Mouse (Mus musculus) heart, embryonic 14.5 days (tissue): ENCODE data around the gene Suds3. TPM values are rescaled to one million over a fixed set of nuclear protein-coding genes. Genes with fewer than 3 reads are reported as not detected.

Experiments used
- ATAC-seq: fragments of 200-750 bp; cut with Nextera tagmentation; 2 replicates; pipeline ENCODE4 v1.8.0; 2017; ENCODE audit warnings: low read depth, moderate TSS enrichment; ENCODE audit not compliant: insufficient number of reproducible peaks, insufficient read depth, low FRiP score
- H3K27ac ChIP-seq, 2 experiments: fragments of 200-500 bp in 1 of 2; fragments of 300-500 bp in 1 of 2; sonication (generic) in 1 of 2; replicated peaks in 1 of 2; 2 replicates each; pipeline ENCODE4 v1.5.1; 2012 to 2014; ENCODE audit warnings: low read depth in 2 of 2, low read length in 2 of 2, control low read depth in 1 of 2, mild to moderate bottlenecking in 1 of 2, mixed read lengths in 1 of 2; ENCODE audit not compliant: control insufficient read depth in 1 of 2, insufficient read depth in 1 of 2
- H3K27me3 ChIP-seq: fragments of 300-500 bp; sonication (generic); 2 replicates; pipeline ENCODE4 v1.6.1; 2014; ENCODE audit warnings: mild to moderate bottlenecking, low read length, control low read depth; ENCODE audit not compliant: control insufficient read depth, insufficient read depth
- H3K36me3 ChIP-seq: fragments of 300-500 bp; sonication (generic); 2 replicates; pipeline ENCODE4 v1.6.1; 2014; ENCODE audit warnings: mild to moderate bottlenecking, control low read depth, low read length, mixed read lengths; ENCODE audit not compliant: control insufficient read depth, insufficient read depth
- H3K4me1 ChIP-seq, 2 experiments: fragments of 200-500 bp in 1 of 2; fragments of 300-500 bp in 1 of 2; sonication (generic) in 1 of 2; 2 replicates each; pipeline ENCODE4 v1.6.1; 2012 to 2014; ENCODE audit warnings: low read length in 2 of 2, control low read depth in 1 of 2, mixed read lengths in 1 of 2; ENCODE audit not compliant: control insufficient read depth in 2 of 2, insufficient read depth in 2 of 2
- H3K4me2 ChIP-seq: fragments of 300-500 bp; sonication (generic); 2 replicates; pipeline ENCODE4 v1.6.1; 2014; ENCODE audit warnings: mild to moderate bottlenecking, low read length
- H3K4me3 ChIP-seq, 2 experiments: fragments of 200-500 bp in 1 of 2; fragments of 300-500 bp in 1 of 2; sonication (generic) in 1 of 2; 2 replicates each; pipeline ENCODE4 v1.5.1; 2012 to 2014; ENCODE audit warnings: low read length in 2 of 2, mild to moderate bottlenecking in 2 of 2, control low read depth in 1 of 2, low read depth in 1 of 2, moderate library complexity in 1 of 2; ENCODE audit not compliant: control insufficient read depth in 1 of 2, insufficient read depth in 1 of 2
- H3K9ac ChIP-seq: fragments of 300-500 bp; sonication (generic); 2 replicates; pipeline ENCODE4 v1.6.1; 2014; ENCODE audit warnings: mild to moderate bottlenecking, low read length
- H3K9me3 ChIP-seq: fragments of 300-500 bp; sonication (generic); 2 replicates; pipeline ENCODE4 v1.6.1; 2016; ENCODE audit warnings: low read length, control low read depth; ENCODE audit not compliant: control insufficient read depth
- WGBS: fragments of 180-500 bp; shearing (Covaris S2); extraction: QIAGEN DNeasy Blood & Tissue Kit; methylation state at CpG from one replicate; pipeline ENCODE4 v1.1.7; 2014; 5-methylcytosine and 5-hydroxymethylcytosine counted together
- polyA plus RNA-seq: library from polyadenylated mRNA; unstranded; fragments of >200 nt; fragmentation: Nextera tagmentation; extraction: Ambion mirVana; gene quantifications from 2 replicates; pipeline ENCODE4 v1.2.1, GENCODE M21; 2014

Suds3 gene
- polyA plus RNA-seq, 1 experiment from 2014 or later: 32.6 TPM

DNA sequence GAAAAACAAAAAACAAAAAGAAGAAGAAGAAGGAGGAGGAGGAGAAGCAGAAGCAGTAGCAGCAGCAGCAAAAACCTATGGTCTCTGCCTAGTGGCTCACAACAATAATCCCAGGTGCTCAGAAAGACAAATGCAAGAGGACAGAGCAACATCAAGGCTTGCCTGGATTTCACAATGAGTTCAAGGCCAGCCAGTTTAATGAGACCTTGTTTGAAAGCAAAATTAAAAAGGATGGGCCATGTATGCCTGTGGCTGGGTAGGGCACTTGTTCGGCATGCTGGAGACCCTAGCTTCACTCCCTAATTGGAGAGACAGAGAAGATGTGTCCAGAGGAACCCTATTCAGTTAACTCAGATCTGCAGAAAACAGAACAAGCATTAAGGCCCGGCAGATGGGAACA, 1.3 kb upstream of the Suds3 start:
- Histone ChIP-seq H3K4me1 (peaks cover 8 to 14% of the 10 kb centered on the region in 2 experiments; a peak in 3 of 4 replicates), H3K4me3 (no peak overlapping the region), H3K4me2 (no peak overlapping the region), H3K27me3 (no peaks in the 10 kb centered on the region), H3K9ac (no peak overlapping the region), H3K36me3 (peaks cover 11% of the 10 kb centered on the region), H3K27ac (no peak overlapping the region), H3K9me3 (no peaks in the 10 kb centered on the region)
- ATAC-seq: no peak
- 80% methylated on average over 2 of the region's 2 CpGs for WGBS

DNA sequence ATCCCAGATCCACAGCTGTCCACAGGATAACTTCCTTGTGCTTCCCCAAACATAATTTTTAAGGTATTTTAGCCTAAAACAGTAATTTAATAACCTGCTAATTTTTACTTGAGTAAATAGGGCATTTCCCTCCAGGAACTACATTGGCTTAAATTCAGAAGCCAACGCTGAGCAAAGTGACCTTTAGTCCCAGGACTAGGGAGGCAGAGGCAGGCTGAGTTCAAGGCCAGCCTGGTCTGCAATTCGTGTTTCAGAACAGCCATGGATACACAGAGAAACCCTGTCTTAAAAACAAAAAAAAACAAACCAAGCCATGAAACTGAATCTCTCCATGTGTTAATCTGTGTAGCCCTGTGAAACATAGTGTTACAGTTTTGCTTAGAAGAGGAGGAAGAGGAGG, 747 bp upstream of the Suds3 start:
- Histone ChIP-seq H3K4me1 (peaks cover 8 to 14% of the 10 kb centered on the region in 2 experiments; a peak in 3 of 4 replicates), H3K27ac (no peak overlapping the region), H3K36me3 (peaks cover 17% of the 10 kb centered on the region), H3K27me3 (no peaks in the 10 kb centered on the region), H3K4me3 (no peak overlapping the region), H3K4me2 (no peak overlapping the region), H3K9me3 (no peaks in the 10 kb centered on the region), H3K9ac (no peak overlapping the region)
- no peak for ATAC-seq
- WGBS: 64% methylated on average over 2 of the region's 2 CpGs

DNA sequence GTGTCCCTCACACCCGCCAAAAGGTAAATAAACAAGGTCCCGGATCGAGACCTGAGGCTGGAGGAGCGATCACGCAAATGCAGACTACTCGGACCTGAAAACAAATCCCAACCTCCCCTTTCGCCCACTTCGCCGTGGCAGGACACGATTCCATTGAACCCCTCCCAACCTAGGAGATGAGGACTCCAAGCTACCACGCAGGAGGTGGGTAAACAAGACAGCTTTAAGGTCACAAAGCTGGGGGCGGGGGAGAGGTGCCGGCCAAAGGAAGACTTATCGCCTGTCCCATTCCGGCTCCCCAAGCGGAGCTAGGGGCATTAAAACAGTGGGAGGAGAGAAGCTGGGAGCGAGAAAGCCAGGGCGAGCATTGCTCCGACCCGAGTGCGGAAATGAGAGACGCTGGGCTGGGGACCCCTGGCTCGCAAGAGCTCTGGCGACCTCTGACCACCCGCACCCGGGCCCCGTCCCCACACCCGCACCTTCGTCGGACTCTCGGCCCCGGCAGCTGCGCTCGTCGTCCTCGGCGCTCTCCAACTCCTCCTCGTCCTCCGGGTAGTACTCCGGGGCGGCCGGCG, 633 bp downstream of the Suds3 start:
- Histone ChIP-seq H3K9ac (peak overlapping the region; percentile 91), H3K36me3 (peaks cover 27% of the 10 kb centered on the region), H3K4me3 (peak overlapping the region; percentile 83 to 99), H3K9me3 (no peaks in the 10 kb centered on the region), H3K4me1 (peaks cover 2 to 6% of the 10 kb centered on the region in 2 experiments; a peak in 1 of 4 replicates), H3K27ac (peak overlapping the region; percentile 42 to 84), H3K4me2 (peak overlapping the region; percentile 89), H3K27me3 (no peaks in the 10 kb centered on the region)
- under 1% methylated on average over 32 of the region's 43 CpGs for WGBS
- peak; percentile 1; the same call in 1 of the 2 replicates for ATAC-seq

DNA sequence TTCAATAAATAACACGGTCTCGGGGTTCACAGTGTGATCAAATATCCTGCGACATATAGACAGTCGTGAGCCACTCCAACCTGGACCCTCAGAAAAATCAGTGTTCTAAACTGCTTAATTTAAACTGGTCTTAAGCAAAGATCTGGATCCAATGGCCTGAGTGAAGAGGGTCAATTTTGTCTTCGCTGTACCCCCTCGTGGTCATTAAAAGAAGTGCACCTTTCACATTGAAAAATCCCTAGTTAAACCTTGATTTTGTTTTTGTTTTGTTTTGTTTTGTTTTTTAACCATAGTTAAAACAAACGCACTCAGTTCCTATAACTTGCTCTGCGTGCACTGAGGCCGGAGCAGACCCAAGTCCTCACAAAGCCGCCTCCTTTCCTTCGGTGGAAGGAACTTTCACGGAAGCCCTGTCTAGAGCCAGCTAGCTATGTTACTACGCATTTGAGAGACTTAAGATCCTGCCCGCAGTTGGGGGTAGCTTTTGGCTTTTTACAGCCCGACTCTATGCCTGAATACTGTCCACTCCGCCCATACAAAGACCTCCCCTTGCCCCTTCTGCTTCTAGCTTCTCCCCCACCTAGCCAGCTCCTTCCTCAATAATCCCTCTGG, 1.2 kb downstream of the Suds3 start:
- 5% methylated on average over 16 of the region's 16 CpGs for WGBS
- no peaks in the 10 kb centered on the region for H3K9me3 ChIP-seq
- no peak for ATAC-seq

DNA sequence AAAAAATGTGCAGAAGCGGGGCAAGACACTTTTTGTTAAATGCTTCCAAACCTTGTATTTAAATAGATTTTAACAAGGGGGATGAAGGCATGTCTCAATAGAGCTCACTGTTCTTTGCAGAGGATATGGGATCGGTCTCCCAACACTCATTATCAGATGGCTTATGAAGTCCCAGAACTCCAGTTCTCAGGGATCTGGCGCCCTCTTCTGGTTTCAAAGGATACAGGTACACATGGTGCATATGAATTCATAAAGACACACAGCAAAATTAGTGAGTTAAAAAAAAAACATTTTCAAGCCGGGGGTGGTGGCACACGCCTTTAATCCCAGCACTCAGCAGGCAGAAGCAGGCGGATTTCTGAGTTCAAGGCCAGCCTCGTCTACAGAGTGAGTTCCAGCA, 2.6 kb downstream of the Suds3 start:
- no peak overlapping the region for H3K9ac ChIP-seq
- H3K27ac ChIP-seq: no peak overlapping the region
- 90% methylated on average over 7 of the region's 7 CpGs for WGBS
- H3K27me3 ChIP-seq: no peaks in the 10 kb centered on the region
- 0 out of 4 replicates have a peak, but pooled peaks cover 0 to 4% of the 10 kb centered on the region in 2 experiments for H3K4me1 ChIP-seq
- no peak overlapping the region for H3K4me3 ChIP-seq
- H3K36me3 ChIP-seq: peaks cover 43% of the 10 kb centered on the region
- no peaks in the 10 kb centered on the region for H3K9me3 ChIP-seq
- no peak for ATAC-seq
- H3K4me2 ChIP-seq: no peak overlapping the region

More for the DNA sequence above, 1.2 kb downstream of the Suds3 start:
- Histone ChIP-seq H3K9ac (peak overlapping the region; percentile 91), H3K4me2 (peak overlapping the region; percentile 89), H3K27ac (peak overlapping the region; percentile 42 to 84; a peak in 3 of 4 replicates), H3K4me1 (peaks cover 2 to 6% of the 10 kb centered on the region in 2 experiments; a peak in 1 of 4 replicates), H3K4me3 (peak overlapping the region; percentile 83 to 99), H3K27me3 (no peaks in the 10 kb centered on the region), H3K36me3 (peaks cover 29% of the 10 kb centered on the region)

DNA sequence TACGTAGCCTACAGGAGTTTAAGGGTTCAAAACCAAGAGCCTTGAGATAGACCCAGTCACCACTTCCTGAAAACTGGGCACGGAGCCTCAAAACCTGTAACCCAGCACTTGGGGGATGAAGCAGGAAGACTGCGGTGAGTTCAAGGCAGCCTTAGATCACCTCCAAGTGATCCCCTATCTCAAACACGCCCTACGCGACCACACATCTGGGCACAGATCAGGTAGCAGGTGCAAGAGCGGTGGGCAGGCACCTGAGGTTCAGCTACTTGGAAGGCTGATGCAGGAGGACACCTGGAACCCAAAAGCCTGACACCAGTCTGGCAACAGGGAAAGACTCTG, 4.2 kb downstream of the Suds3 start:
- H3K27me3 ChIP-seq: no peaks in the 10 kb centered on the region
- H3K27ac ChIP-seq: no peak overlapping the region
- peaks cover 58% of the 10 kb centered on the region for H3K36me3 ChIP-seq
- H3K4me3 ChIP-seq: no peak overlapping the region
- H3K9ac ChIP-seq: no peak overlapping the region
- no peak overlapping the region for H3K4me2 ChIP-seq
- 97% methylated on average over 7 of the region's 7 CpGs for WGBS
- H3K4me1 ChIP-seq: 0 out of 4 replicates have a peak, but pooled peaks cover 0 to 4% of the 10 kb centered on the region in 2 experiments
- H3K9me3 ChIP-seq: no peaks in the 10 kb centered on the region
- no peak for ATAC-seq

DNA sequence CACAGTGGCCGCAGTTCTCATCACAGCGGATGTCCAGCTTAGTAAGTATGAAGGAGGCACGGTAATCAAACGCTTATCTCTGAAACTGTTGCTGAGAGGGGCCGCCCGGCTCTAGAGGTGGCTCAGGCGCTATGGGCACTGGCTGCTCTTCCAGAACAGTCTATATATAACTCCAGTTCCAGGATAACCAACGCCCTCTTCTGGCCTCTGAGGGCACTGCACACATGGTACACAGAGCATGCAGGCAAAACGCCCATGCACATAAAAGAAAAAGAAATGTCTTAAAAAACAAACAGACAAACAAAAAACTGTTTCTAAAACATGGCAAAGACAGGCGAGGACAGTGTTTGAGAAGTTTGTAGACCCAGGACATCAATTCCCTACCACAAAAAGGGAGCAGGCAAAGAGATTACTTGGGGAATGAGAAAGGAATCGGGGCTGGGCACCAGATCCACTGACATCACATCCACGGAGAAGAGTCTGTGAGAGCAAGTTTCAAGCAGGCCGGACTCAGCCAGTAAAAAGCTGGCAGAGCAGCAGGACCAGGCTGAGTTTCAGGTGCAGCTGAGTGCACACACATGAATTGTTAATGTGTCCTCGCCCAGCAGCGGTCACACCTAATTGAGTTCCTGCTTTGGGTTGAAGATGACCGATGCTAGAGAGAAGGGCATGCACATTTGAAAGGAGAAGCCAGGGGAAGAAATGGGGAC, 4.7 kb downstream of the Suds3 start:
- no peak overlapping the region for H3K4me3 ChIP-seq
- H3K4me1 ChIP-seq: 0 out of 4 replicates have a peak, but pooled peaks cover 0 to 4% of the 10 kb centered on the region in 2 experiments
- 77% methylated on average over 16 of the region's 16 CpGs for WGBS
- H3K27me3 ChIP-seq: no peaks in the 10 kb centered on the region
- no peaks in the 10 kb centered on the region for H3K9me3 ChIP-seq
- no peak for ATAC-seq
- no peak overlapping the region for H3K4me2 ChIP-seq
- H3K27ac ChIP-seq: no peak overlapping the region
- peaks cover 64% of the 10 kb centered on the region for H3K36me3 ChIP-seq
- H3K9ac ChIP-seq: no peak overlapping the region
